Mouse (Mus musculus) liver, embryonic 14.5 days (tissue): ENCODE data around the gene Bicdl2. TPM values are rescaled to one million over a fixed set of nuclear protein-coding genes. Genes with fewer than 3 reads are reported as not detected.

ENCODE experiments used
- ATAC-seq: fragments of 200-750 bp; cut with Nextera tagmentation; 2 replicates; pipeline ENCODE4 v1.8.0; 2017; ENCODE audit warnings: moderate number of reproducible peaks, mild to moderate bottlenecking, moderate library complexity; ENCODE audit not compliant: insufficient read depth
- DNase-seq, 3 experiments: peaks; one replicate each; pipeline ENCODE4 v3.0.0-alpha.2; 2012 to 2013; ENCODE audit warnings: low read depth in 3 of 3, low spot score in 3 of 3
- H3K27ac ChIP-seq: fragments of 300-500 bp; sonication (generic); 2 replicates; pipeline ENCODE4 v1.5.1; 2014; ENCODE audit warnings: moderate library complexity, mild to moderate bottlenecking, control low read depth, inconsistent platforms
- H3K27me3 ChIP-seq: fragments of 300-500 bp; sonication (generic); 2 replicates; pipeline ENCODE4 v1.6.1; 2014; ENCODE audit warnings: mild to moderate bottlenecking, low read length, moderate library complexity; ENCODE audit not compliant: control insufficient read depth, insufficient read depth
- H3K36me3 ChIP-seq: fragments of 300-500 bp; sonication (generic); replicated peaks from 2 replicates; pipeline ENCODE4 v1.6.1; 2014; ENCODE audit warnings: low read depth; ENCODE audit not compliant: control insufficient read depth, insufficient read depth
- H3K4me1 ChIP-seq, 2 experiments: fragments of 200-500 bp in 1 of 2; fragments of 300-500 bp in 1 of 2; sonication (generic) in 1 of 2; replicated peaks; 2 replicates each; pipeline ENCODE4 v1.6.1; 2012 to 2014; ENCODE audit warnings: antibody characterized with exemption in 1 of 2, inconsistent platforms in 1 of 2, low read length in 1 of 2; ENCODE audit not compliant: control insufficient read depth in 2 of 2, insufficient read depth in 2 of 2
- H3K4me2 ChIP-seq: fragments of 300-500 bp; sonication (generic); 2 replicates; pipeline ENCODE4 v1.6.1; 2014; ENCODE audit warnings: low read depth, mild to moderate bottlenecking, control low read depth, moderate library complexity
- H3K4me3 ChIP-seq, 2 experiments: fragments of 200-500 bp in 1 of 2; fragments of 300-500 bp in 1 of 2; sonication (generic) in 1 of 2; 2 replicates each; pipeline ENCODE4 v1.5.1; 2012 to 2014; ENCODE audit warnings: low read depth in 2 of 2, low read length in 2 of 2, mild to moderate bottlenecking in 2 of 2, control low read depth in 1 of 2, inconsistent platforms in 1 of 2, moderate library complexity in 1 of 2; ENCODE audit not compliant: insufficient read depth in 1 of 2
- H3K9ac ChIP-seq: fragments of 300-500 bp; sonication (generic); replicated peaks from 2 replicates; pipeline ENCODE4 v1.6.1; 2014; ENCODE audit warnings: mild to moderate bottlenecking, control low read depth, moderate library complexity
- H3K9me3 ChIP-seq: fragments of 300-500 bp; sonication (generic); 2 replicates; pipeline ENCODE4 v1.6.1; 2016; ENCODE audit warnings: low read length, mixed read lengths; ENCODE audit not compliant: control insufficient read depth
- CTCF ChIP-seq: IDR thresholded peaks from 2 replicates; pipeline ENCODE4 v1.5.1; 2016; ENCODE audit warnings: antibody characterized with exemption, low read depth, control low read depth
- EP300 ChIP-seq: IDR thresholded peaks from 2 replicates; pipeline ENCODE4 v1.6.1; 2016; ENCODE audit warnings: antibody characterized with exemption, low read depth
- WGBS: fragments of 180-500 bp; shearing (Covaris S2); extraction: QIAGEN DNeasy Blood & Tissue Kit; methylation state at CpG from one replicate; pipeline ENCODE4 v1.1.7; 2014; ENCODE audit not compliant: insufficient replicate concordance; 5-methylcytosine and 5-hydroxymethylcytosine counted together
- polyA plus RNA-seq, 2 experiments: library from polyadenylated mRNA; depleted of rRNA in 1 of 2; stranded (reverse) in 1 of 2; unstranded in 1 of 2; fragments of >200 nt; fragmentation: Nextera tagmentation in 1 of 2; extraction: Ambion mirVana in 1 of 2; gene quantifications; 2 replicates each; pipeline versions ENCODE4 v1.2.1 to v1.2.3; 2012 to 2014

The Bicdl2 gene
- polyA plus RNA-seq, 2 experiments: 0.02 TPM; not detected in 1

GRCm38 (mm10) chr17:23682092-23682491 is 21.8 kb downstream of the Bicdl2 start:
- H3K27me3 ChIP-seq: peaks cover 65% of the 10 kb centered on the region
- H3K9me3 ChIP-seq: no peaks in the 10 kb centered on the region
- no peak for ATAC-seq
- peaks cover 2 to 5% of the 10 kb centered on the region in 2 experiments; a peak in 2 of 4 replicates for H3K4me1 ChIP-seq
- no peak overlapping the region for H3K4me2 ChIP-seq
- no peak overlapping the region for H3K4me3 ChIP-seq
- WGBS: 34% methylated on average over 4 of the region's 4 CpGs
- H3K36me3 ChIP-seq: no peaks in the 10 kb centered on the region
- DNase-seq: no peak
- H3K27ac ChIP-seq: no peak overlapping the region
- TF ChIP-seq EP300: no peak
- TF ChIP-seq CTCF: no peak
- no peak overlapping the region for H3K9ac ChIP-seq

- TF ChIP-seq CTCF: no peak
- no peak for TF ChIP-seq EP300
- Histone ChIP-seq H3K9me3 (no peaks in the 10 kb centered on the region), H3K4me1 (peaks cover 2 to 4% of the 10 kb centered on the region in 2 experiments; a peak in 2 of 4 replicates), H3K4me2 (no peak overlapping the region), H3K9ac (no peak overlapping the region), H3K4me3 (no peak overlapping the region), H3K27me3 (peaks cover 62% of the 10 kb centered on the region), H3K27ac (no peak overlapping the region), H3K36me3 (no peaks in the 10 kb centered on the region)
- WGBS: 47% methylated on average over 3 of the region's 3 CpGs
- no peak for ATAC-seq
- DNase-seq: no peak
Measured at GRCm38 (mm10) chr17:23682530-23682929, 22.2 kb downstream of the Bicdl2 start.

GRCm38 (mm10) chr17:23683226-23683625 is 22.9 kb downstream of the Bicdl2 start:
- ATAC-seq (no peak), DNase-seq (no peak)
- Histone ChIP-seq H3K9me3 (no peaks in the 10 kb centered on the region), H3K4me1 (0 out of 4 replicates have a peak, but pooled peaks cover 0 to 2% of the 10 kb centered on the region in 2 experiments), H3K36me3 (no peaks in the 10 kb centered on the region), H3K4me2 (no peak overlapping the region), H3K9ac (no peak overlapping the region), H3K27me3 (peaks cover 57% of the 10 kb centered on the region), H3K4me3 (no peak overlapping the region), H3K27ac (no peak overlapping the region)
- TF ChIP-seq CTCF (no peak), EP300 (no peak)
- 19% methylated on average over 15 of the region's 15 CpGs for WGBS

- 0 out of 4 replicates have a peak, but pooled peaks cover 0 to 2% of the 10 kb centered on the region in 2 experiments for H3K4me1 ChIP-seq
- DNase-seq (no peak), ATAC-seq (no peak)
- WGBS: 26% methylated on average over 15 of the region's 15 CpGs
- H3K36me3 ChIP-seq: no peaks in the 10 kb centered on the region
- no peak for TF ChIP-seq EP300
- no peak for TF ChIP-seq CTCF
- no peaks in the 10 kb centered on the region for H3K9me3 ChIP-seq
- H3K27me3 ChIP-seq: peaks cover 49% of the 10 kb centered on the region
- no peak within 1 kb of the TSS for H3K9ac ChIP-seq
- no peak within 1 kb of the TSS for H3K27ac ChIP-seq
- no peak within 1 kb of the TSS for H3K4me3 ChIP-seq
- H3K4me2 ChIP-seq: no peak within 1 kb of the TSS
Measured at GRCm38 (mm10) chr17:23683856-23684672, 23.8 kb downstream of the Bicdl2 start, which contains the start of gene Cldn9. Gene Cldn9, minus strand, starts transcription at chr17:23684026.

- Histone ChIP-seq H3K9me3 (no peaks in the 10 kb centered on the region), H3K27me3 (peaks cover 22% of the 10 kb centered on the region), H3K9ac (no peak overlapping the region), H3K36me3 (no peaks in the 10 kb centered on the region), H3K4me1 (no peaks in the 10 kb centered on the region), H3K4me2 (no peak overlapping the region), H3K4me3 (no peak overlapping the region), H3K27ac (no peak overlapping the region)
- DNase-seq (no peak), ATAC-seq (no peak)
- TF ChIP-seq CTCF (no peak), EP300 (no peak)
- WGBS: 25% methylated on average over 1 of the region's 1 CpGs
Measured at GRCm38 (mm10) chr17:23694491-23694890, 34.2 kb downstream of the Bicdl2 start.
